Mouse (Mus musculus) megakaryocyte, embryonic 14.5 days (primary cell): ENCODE measurements around the gene C9.

Experiments
- FLI1 ChIP-seq: IDR thresholded peaks from 2 replicates; pipeline ENCODE4 v1.6.1; 2012; ENCODE audit warnings: low read length, inconsistent platforms, mixed read lengths
- GATA1 ChIP-seq: IDR thresholded peaks from 3 replicates; pipeline ENCODE4 v1.6.1; 2012; ENCODE audit warnings: mixed read lengths, low read length, inconsistent platforms, borderline replicate concordance

GRCm38 (mm10) chr15:6533858-6534343 is 88.8 kb downstream of the C9 start:
- TF ChIP-seq GATA1 (no peak), FLI1 (no peak)
